Mouse (Mus musculus): Measurements from ENCODE around the gene AW011738. TPM values are rescaled to one million over a fixed set of nuclear protein-coding genes. Genes with fewer than 3 reads are reported as not detected.

AW011738 gene
- polyA plus RNA-seq, 1 experiment from 2014 or later: 1.4 TPM

DNA sequence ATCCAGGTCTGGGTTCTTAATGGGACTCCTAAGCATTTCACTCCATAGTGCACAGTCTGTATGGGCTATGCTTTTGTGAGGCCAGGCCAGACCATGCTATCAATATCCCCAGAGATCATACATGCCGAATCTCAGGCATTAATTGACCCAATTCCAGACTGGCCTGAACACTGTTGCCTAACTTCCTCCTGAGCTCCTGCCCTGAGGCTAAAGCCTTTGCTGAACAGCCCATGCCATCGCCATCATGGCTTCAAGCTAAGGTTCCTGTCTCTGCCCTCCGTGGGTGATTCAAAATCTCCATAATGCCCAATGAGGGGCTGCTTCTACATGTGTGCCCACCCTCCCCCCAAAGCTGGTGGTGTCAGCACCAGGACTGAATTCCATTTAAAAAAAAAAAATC lies 49.5 kb downstream of the AW011738 start:
- Histone ChIP-seq H3K4me3 (peak overlapping the region; percentile 40), H3K27me3 (replicated peaks) (peaks cover 17% of the 10 kb centered on the region), H3K27ac (peak overlapping the region; percentile 98), H3K9ac (peak overlapping the region; percentile 75), H3K9me3 (replicated peaks) (no peaks in the 10 kb centered on the region), H3K4me2 (peak overlapping the region; percentile 72), H3K4me1 (peaks cover 66% of the 10 kb centered on the region), H3K36me3 (peaks cover 44% of the 10 kb centered on the region)
- 20% methylated on average over 3 of the region's 3 CpGs for WGBS (ENCODE audit: insufficient replicate concordance)
- ATAC-seq: peak; percentile 9; the same call in 1 of the 2 replicates

DNA sequence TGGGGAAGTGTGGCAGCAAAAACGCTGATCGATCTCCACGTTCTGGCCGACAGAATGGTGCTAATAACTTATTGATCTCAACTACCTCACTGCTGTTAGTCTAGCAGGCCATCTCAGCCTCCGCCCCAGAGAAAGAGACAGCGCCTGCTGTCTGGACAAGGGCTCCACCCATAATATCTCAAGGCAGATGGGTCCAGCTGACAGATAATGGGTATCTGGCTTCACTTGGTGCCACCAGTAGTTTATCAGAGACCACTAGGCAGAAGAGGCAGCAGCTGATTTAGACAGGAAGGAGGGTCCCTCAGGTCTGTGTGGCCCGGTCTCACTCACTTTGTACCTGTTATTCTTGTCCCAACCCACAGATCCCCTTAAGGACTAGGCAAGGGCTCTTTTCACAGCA lies 49.9 kb downstream of the AW011738 start:
- H3K27ac ChIP-seq: peak overlapping the region; percentile 98
- H3K9ac ChIP-seq: peak overlapping the region; percentile 75
- peaks cover 66% of the 10 kb centered on the region for H3K4me1 ChIP-seq
- peak overlapping the region; percentile 40 for H3K4me3 ChIP-seq
- WGBS (ENCODE audit: insufficient replicate concordance): 6% methylated on average over 7 of the region's 7 CpGs
- peak overlapping the region; percentile 72 for H3K4me2 ChIP-seq
- ATAC-seq: peak; percentile 90
- H3K36me3 ChIP-seq: peaks cover 40% of the 10 kb centered on the region
- H3K27me3 ChIP-seq (replicated peaks): peaks cover 17% of the 10 kb centered on the region
- no peaks in the 10 kb centered on the region for H3K9me3 ChIP-seq (replicated peaks)

DNA sequence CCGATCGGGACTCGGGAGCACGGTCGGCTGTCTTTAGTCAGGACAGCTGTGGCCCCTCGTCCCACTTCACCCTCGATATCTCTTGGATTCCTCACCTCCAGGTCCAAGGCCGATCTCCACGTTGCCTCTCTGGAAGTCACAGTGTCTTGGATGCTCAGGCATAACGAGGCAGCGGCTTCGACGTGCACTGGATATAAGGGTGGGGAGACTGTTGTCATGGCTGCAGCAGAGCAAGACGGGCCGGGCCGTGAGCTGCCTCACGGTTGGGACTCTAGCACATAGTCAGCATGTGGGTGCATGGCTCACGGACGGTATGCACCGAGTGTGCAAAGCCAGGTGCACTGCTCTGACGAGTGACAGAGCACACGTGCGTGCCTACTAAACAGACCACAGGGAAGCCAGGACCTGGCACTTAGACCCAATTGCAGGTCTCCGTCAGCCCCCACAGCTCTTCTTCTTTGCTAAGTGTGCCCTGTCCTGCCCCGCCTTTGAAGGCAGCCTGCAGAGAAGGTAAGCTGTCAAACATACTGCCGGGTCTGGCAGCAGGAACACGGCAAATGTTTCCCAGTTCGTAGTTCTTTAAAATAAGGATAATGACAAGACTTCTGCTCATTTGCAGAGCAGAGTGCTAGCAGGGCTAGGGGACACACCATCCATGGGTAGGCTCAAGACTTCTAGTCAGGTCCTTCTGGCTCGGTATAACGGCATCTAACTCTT lies 51.4 kb downstream of the AW011738 start:
- Histone ChIP-seq H3K27me3 (replicated peaks) (peaks cover 17% of the 10 kb centered on the region), H3K9ac (peak overlapping the region; percentile 86), H3K4me2 (peak overlapping the region; percentile 70), H3K36me3 (peaks cover 25% of the 10 kb centered on the region), H3K9me3 (replicated peaks) (no peaks in the 10 kb centered on the region), H3K27ac (peak overlapping the region; percentile 95), H3K4me1 (peaks cover 54% of the 10 kb centered on the region), H3K4me3 (peak overlapping the region; percentile 61)
- 1% methylated on average over 30 of the region's 30 CpGs for whole genome bisulfite sequencing (ENCODE audit: insufficient replicate concordance)
- ATAC-seq: peak; percentile 58

Small RNA genes lying within 50 kb of the gene (microRNA-seq; reads per million reads assigned to microRNA genes)
- gene Mir7658: 3.2 reads per million

Other genes starting within 250 kb of the AW011738 start
- gene C1qtnf12, start 241.0 kb upstream of the AW011738 start, polyA plus RNA-seq (2016; fragmentation: Nextera tagmentation; extraction: Ambion mirVana): 45.0 and 48.8 TPM in 2 replicates
- 8.2 and 8.7 TPM in 2 replicates for gene B3galt6, start 210.7 kb upstream of the AW011738 start, polyA plus RNA-seq (2016; fragmentation: Nextera tagmentation; extraction: Ambion mirVana)
- 93.4 and 93.9 TPM in 2 replicates for gene Sdf4, start 210.4 kb upstream of the AW011738 start, polyA plus RNA-seq (2016; fragmentation: Nextera tagmentation; extraction: Ambion mirVana)
- gene Tnfrsf4, start 189.5 kb upstream of the AW011738 start, polyA plus RNA-seq (2016; fragmentation: Nextera tagmentation; extraction: Ambion mirVana): 0.39 and 0.60 TPM in 2 replicates
- 0.77 and 0.99 TPM in 2 replicates for gene Tnfrsf18, start 177.1 kb upstream of the AW011738 start, polyA plus RNA-seq (2016; fragmentation: Nextera tagmentation; extraction: Ambion mirVana)
- gene Ttll10, start 143.9 kb upstream of the AW011738 start, polyA plus RNA-seq (2016; fragmentation: Nextera tagmentation; extraction: Ambion mirVana): 0.07 and 0.15 TPM in 2 replicates
- 19.6 and 20.3 TPM in 2 replicates for gene 9430015G10Rik, start 93.3 kb upstream of the AW011738 start, polyA plus RNA-seq (2016; fragmentation: Nextera tagmentation; extraction: Ambion mirVana)
- 0.06 and 0.19 TPM in 2 replicates for gene Rnf223, start 72.8 kb upstream of the AW011738 start, polyA plus RNA-seq (2016; fragmentation: Nextera tagmentation; extraction: Ambion mirVana)
- 16.1 and 17.8 TPM in 2 replicates for gene Agrn, start 5.8 kb upstream of the AW011738 start, polyA plus RNA-seq (2016; fragmentation: Nextera tagmentation; extraction: Ambion mirVana)
- gene Isg15, start 2.5 kb upstream of the AW011738 start, polyA plus RNA-seq (2016; fragmentation: Nextera tagmentation; extraction: Ambion mirVana): 2.6 and 3.2 TPM in 2 replicates
- 0.12 TPM in 2 replicates for gene Perm1, start 12.6 kb downstream of the AW011738 start, polyA plus RNA-seq (2016; fragmentation: Nextera tagmentation; extraction: Ambion mirVana)
- 7.2 TPM in 2 replicates for gene Plekhn1, start 31.6 kb downstream of the AW011738 start, polyA plus RNA-seq (2016; fragmentation: Nextera tagmentation; extraction: Ambion mirVana)
- gene Noc2l, start 32.7 kb downstream of the AW011738 start, polyA plus RNA-seq (2016; fragmentation: Nextera tagmentation; extraction: Ambion mirVana): 125 and 130 TPM in 2 replicates
- 26.8 and 28.4 TPM in 2 replicates for gene Samd11, start 52.4 kb downstream of the AW011738 start, polyA plus RNA-seq (2016; fragmentation: Nextera tagmentation; extraction: Ambion mirVana)
- gene Vmn2r-ps159, start 127.8 kb downstream of the AW011738 start, polyA plus RNA-seq (2016; fragmentation: Nextera tagmentation; extraction: Ambion mirVana): not detected in 2 replicates

Measured in liver, embryonic 12.5 days (tissue).